Mouse (Mus musculus): ENCODE data around the gene Gm7945.
"Not testable (repeated sequence)": the region's sequence is repeated elsewhere in the genome, so short reads cannot be mapped to it uniquely, and the experiment has no call there.

Gm7945 gene

GRCm38 (mm10) chr14:41386279-41386678 lies at the start of gene Gm7945:
Gene Gm7945, minus strand, starts transcription at chr14:41386379.
- DNase-seq (ENCODE audit: low spot score) = not testable (repeated sequence)

- DNase-seq (ENCODE audit: low spot score) = not testable (repeated sequence)
Observed at GRCm38 (mm10) chr14:41425393-41426075, 39.4 kb upstream of the Gm7945 start.

GRCm38 (mm10) chr14:41424694-41425093 lies 38.5 kb upstream of the Gm7945 start:
- DNase-seq (ENCODE audit: low spot score) = not testable (repeated sequence)

GRCm38 (mm10) chr14:41408181-41408580 lies 22.0 kb upstream of the Gm7945 start, which contains the start of gene Gm6482:
Gene Gm6482, minus strand, starts transcription at chr14:41408281.
- DNase-seq (ENCODE audit: low spot score) = not testable (repeated sequence)

GRCm38 (mm10) chr14:41348309-41348708 lies 37.9 kb downstream of the Gm7945 start, which contains the start of gene Gm5798:
Gene Gm5798, plus strand, starts transcription at chr14:41348609.
- not testable (repeated sequence) for DNase-seq (ENCODE audit: low spot score)

Data from ovary, postnatal 14 days (tissue).